In genomic region chr15:12432879-12433278, GRCm38 (mm10) we compare ENCODE assay signal across 24 mouse cellular contexts.
DNase-seq lines count a peak whose midpoint lies in the region; ATAC-seq and TF ChIP-seq lines count a peak whose summit lies in the region.
"Had no signal": no experiment of that assay in that cellular context is flagged by ENCODE, and none has a peak within 500 bp of the region (broad histone marks: within the 10 kb centered on the region; RNA-seq: fewer than 3 reads in every experiment).

No protein-coding gene starts in this region.

- ATAC-seq in hindbrain, embryonic 14.5 days (ENCODE audit: low FRiP score) = no peak
- no peak for ATAC-seq in lung, postnatal 0 days
- ATAC-seq in megakaryocyte, adult 5-6 weeks (ENCODE audit: poor library complexity, severe bottlenecking) = peak; percentile 17; the same call in 1 of the 2 replicates
- ATAC-seq: forebrain, embryonic 13.5 days; intestine, embryonic 16.5 days; midbrain, embryonic 15.5 days had no signal

- no peaks in the 10 kb centered on the region for H3K27me3 ChIP-seq in hindbrain, embryonic 10.5 days (ENCODE audit: insufficient read depth, poor library complexity, severe bottlenecking)
- H3K27me3 ChIP-seq in hindbrain, embryonic 14.5 days (ENCODE audit: control insufficient read depth, insufficient read depth, low read length) = no peaks in the 10 kb centered on the region
- H3K27me3 ChIP-seq in lung, postnatal 0 days (replicated peaks; ENCODE audit: insufficient read depth, low read length) = no peaks in the 10 kb centered on the region
- H3K27me3 ChIP-seq: forebrain, embryonic 13.5 days; heart, embryonic 15.5 days; hindbrain, embryonic 12.5 days; limb, embryonic 13.5 days; lung, embryonic 15.5 days; midbrain, embryonic 15.5 days; neural tube, embryonic 12.5 days had no signal

- DNase-seq in hindbrain, embryonic 10.5 days (ENCODE audit: low spot score) = no peak
- DNase-seq in hindbrain, embryonic 14.5 days (ENCODE audit: low spot score) = no peak
- DNase-seq in lung, postnatal 0 days (ENCODE audit: low spot score) = peak; percentile 48
- DNase-seq in lung, postnatal 10 days = no peak
- no peak for DNase-seq in thymus, postnatal 25 days
- DNase-seq in embryo, embryonic 10 days (ENCODE audit: low spot score) = no peak
- DNase-seq: adrenal gland, postnatal 14 days; cerebellum, adult 18-20 months; cerebellum, postnatal 10 days; lung, postnatal 4 days; right cerebral cortex, postnatal 4 days had no signal

- no peak overlapping the region for H3K9ac ChIP-seq in hindbrain, embryonic 14.5 days
- no peak overlapping the region for H3K9ac ChIP-seq in lung, postnatal 0 days (replicated peaks; ENCODE audit: low read depth)
- H3K9ac ChIP-seq: forebrain, embryonic 13.5 days; heart, embryonic 15.5 days; hindbrain, embryonic 12.5 days; limb, embryonic 13.5 days; lung, embryonic 15.5 days; midbrain, embryonic 15.5 days; neural tube, embryonic 12.5 days had no signal

- no peak for TF ChIP-seq CTCF in lung, postnatal 0 days (IDR thresholded peaks at IDR 0.05)
- no peak for TF ChIP-seq CTCF in bone marrow macrophage, adult 2 months (IDR thresholded peaks at IDR 0.05; ENCODE audit: low read depth, low read length)

- H3K4me3 ChIP-seq in hindbrain, embryonic 10.5 days = no peak overlapping the region
- H3K4me3 ChIP-seq in hindbrain, embryonic 14.5 days (replicated peaks; ENCODE audit: low read length) = no peak overlapping the region
- no peak overlapping the region for H3K4me3 ChIP-seq in lung, postnatal 0 days (ENCODE audit: low read depth, low read length)
- H3K4me3 ChIP-seq in bone marrow macrophage, adult 2 months (ENCODE audit: insufficient read depth, low read length) = no peak overlapping the region
- H3K4me3 ChIP-seq: forebrain, embryonic 13.5 days; heart, embryonic 10.5 days; heart, embryonic 15.5 days; hindbrain, embryonic 12.5 days; limb, embryonic 13.5 days; lung, embryonic 15.5 days; midbrain, embryonic 15.5 days; neural tube, embryonic 12.5 days had no signal

- H3K36me3 ChIP-seq in hindbrain, embryonic 10.5 days = no peaks in the 10 kb centered on the region
- H3K36me3 ChIP-seq in hindbrain, embryonic 14.5 days (replicated peaks; ENCODE audit: control insufficient read depth, insufficient read depth) = no peaks in the 10 kb centered on the region
- H3K36me3 ChIP-seq in lung, postnatal 0 days (ENCODE audit: insufficient read depth, low read length) = no peaks in the 10 kb centered on the region
- H3K36me3 ChIP-seq: heart, embryonic 10.5 days; heart, embryonic 15.5 days; hindbrain, embryonic 12.5 days; limb, embryonic 13.5 days; lung, embryonic 15.5 days; midbrain, embryonic 15.5 days; neural tube, embryonic 12.5 days had no signal

- no peak for TF ChIP-seq EP300 in lung, postnatal 0 days (IDR thresholded peaks at IDR 0.05)

- peak overlapping the region; percentile 54; the same call in 1 of the 2 replicates for H3K27ac ChIP-seq in hindbrain, embryonic 10.5 days
- H3K27ac ChIP-seq in hindbrain, embryonic 14.5 days = no peak overlapping the region
- no peak overlapping the region for H3K27ac ChIP-seq in lung, postnatal 0 days (ENCODE audit: low read length)
- peak overlapping the region; percentile 57 for H3K27ac ChIP-seq in bone marrow macrophage, adult 2 months (ENCODE audit: insufficient read depth, low read depth, low read length)
- H3K27ac ChIP-seq: forebrain, embryonic 13.5 days; heart, embryonic 10.5 days; heart, embryonic 15.5 days; hindbrain, embryonic 12.5 days; kidney, postnatal 0 days; limb, embryonic 13.5 days; midbrain, embryonic 15.5 days; neural tube, embryonic 12.5 days had no signal

- peaks cover 71% of the 10 kb centered on the region for H3K4me1 ChIP-seq in hindbrain, embryonic 10.5 days (replicated peaks)
- H3K4me1 ChIP-seq in hindbrain, embryonic 14.5 days (replicated peaks; ENCODE audit: control insufficient read depth, insufficient read depth, low read length) = no peaks in the 10 kb centered on the region
- peaks cover 3% of the 10 kb centered on the region; the same call in 1 of the 2 replicates for H3K4me1 ChIP-seq in lung, postnatal 0 days (ENCODE audit: insufficient read depth, low read depth, low read length)
- peaks cover 60% of the 10 kb centered on the region for H3K4me1 ChIP-seq in bone marrow macrophage, adult 2 months (ENCODE audit: control insufficient read depth, insufficient read depth, low read length)
- H3K4me1 ChIP-seq: forebrain, embryonic 13.5 days; midbrain, embryonic 15.5 days; neural tube, embryonic 12.5 days had no signal

- no peaks in the 10 kb centered on the region for H3K9me3 ChIP-seq in hindbrain, embryonic 10.5 days
- H3K9me3 ChIP-seq in hindbrain, embryonic 14.5 days (ENCODE audit: control insufficient read depth, low read length) = no peaks in the 10 kb centered on the region
- no peaks in the 10 kb centered on the region for H3K9me3 ChIP-seq in lung, postnatal 0 days (ENCODE audit: low read length)
- H3K9me3 ChIP-seq: forebrain, embryonic 13.5 days; heart, embryonic 10.5 days; heart, embryonic 15.5 days; hindbrain, embryonic 12.5 days; limb, embryonic 13.5 days; lung, embryonic 15.5 days; midbrain, embryonic 15.5 days; neural tube, embryonic 12.5 days had no signal

- no peak for TF ChIP-seq POLR2A in bone marrow macrophage, adult 2 months (IDR thresholded peaks at IDR 0.05; ENCODE audit: borderline replicate concordance, low read depth, low read length)

- no peak overlapping the region for H3K4me2 ChIP-seq in hindbrain, embryonic 14.5 days (replicated peaks)
- no peak overlapping the region for H3K4me2 ChIP-seq in lung, postnatal 0 days (replicated peaks; ENCODE audit: low read depth, low read length)
- H3K4me2 ChIP-seq: forebrain, embryonic 13.5 days; heart, embryonic 15.5 days; hindbrain, embryonic 12.5 days; limb, embryonic 13.5 days; liver, embryonic 11.5 days; midbrain, embryonic 15.5 days; neural tube, embryonic 12.5 days had no signal

Comparison
In these comparisons a context has a peak if more than half of its experiments do, and no peak if none do; other contexts are left out.
1. H3K27ac ChIP-seq: peak in hindbrain, embryonic 10.5 days (single experiment) and bone marrow macrophage, adult 2 months (single experiment); none in hindbrain, embryonic 14.5 days (single experiment) and lung, postnatal 0 days (single experiment).